Mouse (Mus musculus) stomach, embryonic 14.5 days (tissue): ENCODE results near the gene Trarg1. TPM values are rescaled to one million over a fixed set of nuclear protein-coding genes. Genes with fewer than 3 reads are reported as not detected.

Experiments
- ATAC-seq: fragments of 200-750 bp; cut with Nextera tagmentation; 2 replicates; pipeline ENCODE4 v1.8.0; 2017; ENCODE audit warnings: low read depth, moderate TSS enrichment; ENCODE audit not compliant: insufficient number of reproducible peaks, insufficient read depth, low FRiP score
- H3K27ac ChIP-seq: fragments of 300-500 bp; sonication (generic); 2 replicates; pipeline ENCODE4 v1.5.1; 2014; ENCODE audit warnings: mild to moderate bottlenecking, low read length, moderate library complexity, mixed read lengths
- H3K27me3 ChIP-seq: fragments of 300-500 bp; sonication (generic); 2 replicates; pipeline ENCODE4 v1.6.1; 2014; ENCODE audit warnings: low read length, control low read depth, mixed read lengths; ENCODE audit not compliant: control insufficient read depth, insufficient read depth
- H3K36me3 ChIP-seq: fragments of 300-500 bp; sonication (generic); 2 replicates; pipeline ENCODE4 v1.6.1; 2014; ENCODE audit warnings: mild to moderate bottlenecking, control low read depth, low read length, moderate library complexity, mixed read lengths; ENCODE audit not compliant: control insufficient read depth, insufficient read depth
- H3K4me1 ChIP-seq: fragments of 300-500 bp; sonication (generic); 2 replicates; pipeline ENCODE4 v1.6.1; 2014; ENCODE audit warnings: low read length, control low read depth, mixed read lengths; ENCODE audit not compliant: control insufficient read depth, insufficient read depth
- H3K4me2 ChIP-seq: fragments of 300-500 bp; sonication (generic); replicated peaks from 2 replicates; pipeline ENCODE4 v1.6.1; 2014; ENCODE audit warnings: low read depth, low read length, control low read depth
- H3K4me3 ChIP-seq: fragments of 300-500 bp; sonication (generic); 2 replicates; pipeline ENCODE4 v1.5.1; 2014; ENCODE audit warnings: low read depth, low read length, control low read depth
- H3K9ac ChIP-seq: fragments of 300-500 bp; sonication (generic); replicated peaks from 2 replicates; pipeline ENCODE4 v1.6.1; 2014; ENCODE audit warnings: low read depth, mild to moderate bottlenecking, control low read depth, low read length, moderate library complexity, mixed read lengths
- H3K9me3 ChIP-seq: fragments of 300-500 bp; sonication (generic); 2 replicates; pipeline ENCODE4 v1.6.1; 2016; ENCODE audit warnings: low read depth, low read length, control low read depth; ENCODE audit not compliant: control insufficient read depth
- WGBS: fragments of 180-500 bp; shearing (Covaris S2); extraction: QIAGEN DNeasy Blood & Tissue Kit; methylation state at CpG from one replicate; pipeline ENCODE4 v1.1.7; 2014; 5-methylcytosine and 5-hydroxymethylcytosine counted together
- polyA plus RNA-seq: library from polyadenylated mRNA; unstranded; fragments of >200 nt; fragmentation: Nextera tagmentation; extraction: Ambion mirVana; gene quantifications from 2 replicates; pipeline ENCODE4 v1.2.1, GENCODE M21; 2014

The Trarg1 gene
- polyA plus RNA-seq, 1 experiment from 2014 or later = 0.16 TPM

DNA sequence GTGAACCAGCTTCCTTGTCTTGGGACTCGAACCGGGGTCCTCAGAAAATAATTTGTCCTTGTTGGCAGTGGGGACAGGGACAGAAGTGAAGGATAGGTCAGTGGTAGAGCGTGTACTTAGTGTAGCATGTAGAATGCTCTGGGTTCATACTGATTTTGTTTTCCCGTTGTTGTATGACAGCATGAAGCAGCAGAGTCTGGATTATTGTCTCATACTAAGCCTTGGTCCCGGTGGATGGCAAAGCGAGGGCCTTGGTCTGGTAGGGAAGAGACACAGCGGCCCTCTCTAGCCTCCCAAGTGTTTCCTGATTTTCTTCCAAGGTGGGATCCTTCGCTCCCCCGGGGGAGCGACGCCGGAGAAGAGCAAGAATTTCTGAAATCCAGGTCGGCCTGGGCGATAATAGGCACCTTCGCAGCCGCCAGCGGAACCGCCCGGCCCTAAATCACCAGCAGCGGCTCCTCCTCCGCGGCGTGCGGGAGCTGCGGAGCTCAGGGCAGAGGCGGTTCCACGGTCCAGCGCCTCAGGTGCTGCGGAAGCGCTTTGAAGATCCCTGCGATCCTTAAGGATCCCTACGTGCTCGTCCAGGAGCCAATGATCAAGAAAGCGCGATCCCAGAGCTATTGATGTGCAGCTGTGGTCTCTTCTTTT, 13.5 kb upstream of the Trarg1 start:
- 0 out of 2 replicates have a peak, but pooled peaks cover 4% of the 10 kb centered on the region for H3K4me1 ChIP-seq
- no peak overlapping the region for H3K27ac ChIP-seq
- no peak for ATAC-seq
- 10% methylated on average over 35 of the region's 35 CpGs for WGBS
- peak overlapping the region; percentile 53 for H3K4me2 ChIP-seq
- H3K9ac ChIP-seq = no peak overlapping the region
- peaks cover 7% of the 10 kb centered on the region; the same call in 1 of the 2 replicates for H3K27me3 ChIP-seq
- H3K9me3 ChIP-seq = no peaks in the 10 kb centered on the region
- H3K36me3 ChIP-seq = no peaks in the 10 kb centered on the region
- H3K4me3 ChIP-seq = peak overlapping the region; percentile 25

DNA sequence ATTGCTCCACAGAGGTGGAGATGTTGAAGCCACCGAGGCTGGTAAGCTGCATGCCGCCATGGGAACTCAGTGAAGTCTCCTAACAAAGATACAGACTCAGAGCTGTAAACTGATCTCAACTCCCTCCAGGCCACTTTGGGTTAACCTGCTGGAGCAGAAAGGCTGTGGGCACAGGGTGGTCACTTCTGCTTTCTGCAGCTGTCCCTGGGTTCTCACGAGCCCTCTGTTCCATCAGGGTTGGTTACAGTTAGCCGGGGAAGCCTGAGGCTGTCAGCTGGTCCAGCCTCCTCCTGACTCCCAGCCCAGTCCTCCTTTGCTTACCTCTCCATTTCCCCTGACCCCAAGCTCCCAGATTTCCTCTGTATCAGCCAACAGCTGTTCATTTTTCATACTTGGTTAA, 11.8 kb upstream of the Trarg1 start:
- Histone ChIP-seq H3K27ac (no peak overlapping the region), H3K36me3 (no peaks in the 10 kb centered on the region), H3K9me3 (no peaks in the 10 kb centered on the region), H3K27me3 (peaks cover 19% of the 10 kb centered on the region), H3K9ac (no peak overlapping the region), H3K4me3 (no peak overlapping the region), H3K4me2 (no peak overlapping the region), H3K4me1 (0 out of 2 replicates have a peak, but pooled peaks cover 4% of the 10 kb centered on the region)
- no peak; the same call in 1 of the 2 replicates for ATAC-seq
- WGBS = 35% methylated on average over 4 of the region's 4 CpGs

DNA sequence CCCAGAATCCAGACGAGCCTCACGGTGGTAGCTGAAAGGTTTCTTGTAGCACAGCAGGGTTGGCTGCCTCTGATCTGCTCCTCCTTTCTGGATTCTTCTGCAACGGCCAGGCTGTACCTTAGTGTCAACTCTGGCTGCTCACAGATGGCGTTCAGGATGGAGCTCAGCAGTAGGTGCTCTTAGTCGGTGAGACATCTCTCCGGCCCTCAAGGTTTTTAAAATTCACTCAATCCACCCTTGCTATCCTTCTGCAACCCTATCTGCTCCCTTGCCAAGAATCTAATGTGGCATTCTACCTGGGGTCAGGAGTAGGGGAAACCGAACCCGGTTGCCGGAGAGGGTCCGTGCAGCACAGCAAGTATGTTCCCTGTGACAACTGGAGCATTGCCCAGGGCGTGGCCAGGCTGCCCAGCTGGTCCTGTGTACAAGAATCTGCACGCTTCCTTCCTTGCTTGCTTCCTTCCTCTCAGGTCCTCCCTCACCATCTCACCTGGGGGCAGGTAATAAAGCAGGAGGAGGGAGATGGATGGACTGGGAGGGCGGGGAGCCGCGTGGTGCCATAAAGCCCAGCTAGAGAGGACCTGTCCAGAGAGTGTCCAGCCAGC, 7.6 kb upstream of the Trarg1 start, which contains the start of gene Bhlha9:
Gene Bhlha9 (plus strand): TSS at position 600 of the 605 bp plus-strand sequence.
- no peaks in the 10 kb centered on the region for H3K9me3 ChIP-seq
- peak within 1 kb of the TSS; percentile 24 for H3K4me3 ChIP-seq
- no peak within 1 kb of the TSS for H3K27ac ChIP-seq
- H3K9ac ChIP-seq = no peak within 1 kb of the TSS; the same call in 1 of the 2 replicates
- no peaks in the 10 kb centered on the region for H3K36me3 ChIP-seq
- peak within 1 kb of the TSS; percentile 48 for H3K4me2 ChIP-seq
- no peak for ATAC-seq
- H3K27me3 ChIP-seq = peaks cover 29% of the 10 kb centered on the region
- WGBS = 57% methylated on average over 15 of the region's 15 CpGs
- H3K4me1 ChIP-seq = 0 out of 2 replicates have a peak, but pooled peaks cover 1% of the 10 kb centered on the region

DNA sequence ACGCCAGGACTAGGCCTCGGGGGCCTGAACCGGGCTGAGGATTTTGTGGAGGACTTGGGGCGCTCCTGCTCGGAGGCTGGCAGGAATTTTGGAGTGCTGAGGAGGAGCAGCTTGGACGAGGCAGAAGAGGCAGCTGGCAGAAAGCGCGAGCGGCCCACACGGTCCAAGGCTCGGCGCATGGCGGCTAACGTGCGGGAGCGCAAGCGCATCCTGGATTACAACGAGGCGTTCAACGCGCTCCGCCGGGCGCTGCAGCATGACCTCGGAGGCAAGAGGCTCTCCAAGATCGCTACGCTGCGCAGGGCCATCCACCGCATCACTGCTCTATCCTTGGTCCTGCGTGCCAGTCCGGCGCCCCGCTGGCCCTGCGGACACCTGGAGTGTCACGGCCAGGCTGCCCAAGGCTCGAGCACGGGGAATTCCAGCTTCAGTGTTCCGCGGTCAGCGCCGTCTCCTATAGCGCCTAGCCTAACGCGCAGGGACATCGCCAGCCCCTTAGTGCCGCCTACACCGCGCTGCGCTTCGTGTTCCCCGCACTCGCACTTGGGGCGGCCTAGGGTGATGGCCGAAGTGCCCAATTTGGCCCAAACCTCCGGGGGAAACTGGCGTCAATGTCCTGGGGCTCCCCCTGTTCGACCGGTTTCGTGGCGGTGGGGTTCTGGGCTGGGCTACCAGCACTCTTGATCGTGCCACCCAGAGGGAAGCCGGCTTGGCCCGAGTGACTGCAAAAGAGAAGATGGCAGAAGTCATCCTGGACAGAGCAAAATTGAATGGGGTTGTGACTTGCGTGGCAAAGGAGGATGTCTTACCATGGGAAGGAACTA, 6.8 kb upstream of the Trarg1 start:
- Histone ChIP-seq H3K9ac (no peak overlapping the region; the same call in 1 of the 2 replicates), H3K4me2 (peak overlapping the region; percentile 48), H3K4me1 (no peaks in the 10 kb centered on the region), H3K27me3 (peaks cover 25% of the 10 kb centered on the region), H3K36me3 (no peaks in the 10 kb centered on the region), H3K4me3 (peak overlapping the region; percentile 24), H3K27ac (no peak overlapping the region), H3K9me3 (no peaks in the 10 kb centered on the region)
- WGBS = 4% methylated on average over 63 of the region's 64 CpGs
- ATAC-seq = no peak

DNA sequence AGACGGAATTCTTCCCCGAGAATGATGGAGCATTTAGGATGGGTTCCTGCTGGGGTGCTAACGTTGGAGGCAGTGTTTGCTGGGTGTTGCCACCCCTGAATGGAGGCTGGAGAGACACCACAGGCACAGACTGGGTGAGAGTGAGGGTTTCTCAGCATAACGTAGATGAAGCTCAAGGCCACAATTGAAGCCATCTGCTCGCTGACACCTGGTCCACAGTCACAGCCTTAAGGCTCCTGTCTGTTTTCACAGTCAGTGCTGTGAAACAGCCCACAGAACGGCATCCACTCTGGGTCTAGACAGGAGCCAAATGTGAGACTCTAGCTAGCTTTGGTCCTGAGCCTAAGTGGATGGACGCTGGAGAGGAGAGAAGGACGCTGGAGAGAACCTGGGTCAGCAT, 5.4 kb upstream of the Trarg1 start:
- H3K27ac ChIP-seq = no peak overlapping the region
- H3K4me1 ChIP-seq = no peaks in the 10 kb centered on the region
- H3K27me3 ChIP-seq = peaks cover 25% of the 10 kb centered on the region
- WGBS = 54% methylated on average over 8 of the region's 8 CpGs
- ATAC-seq = no peak
- no peaks in the 10 kb centered on the region for H3K9me3 ChIP-seq
- H3K36me3 ChIP-seq = no peaks in the 10 kb centered on the region
- no peak overlapping the region for H3K4me2 ChIP-seq
- H3K9ac ChIP-seq = no peak overlapping the region
- H3K4me3 ChIP-seq = no peak overlapping the region

DNA sequence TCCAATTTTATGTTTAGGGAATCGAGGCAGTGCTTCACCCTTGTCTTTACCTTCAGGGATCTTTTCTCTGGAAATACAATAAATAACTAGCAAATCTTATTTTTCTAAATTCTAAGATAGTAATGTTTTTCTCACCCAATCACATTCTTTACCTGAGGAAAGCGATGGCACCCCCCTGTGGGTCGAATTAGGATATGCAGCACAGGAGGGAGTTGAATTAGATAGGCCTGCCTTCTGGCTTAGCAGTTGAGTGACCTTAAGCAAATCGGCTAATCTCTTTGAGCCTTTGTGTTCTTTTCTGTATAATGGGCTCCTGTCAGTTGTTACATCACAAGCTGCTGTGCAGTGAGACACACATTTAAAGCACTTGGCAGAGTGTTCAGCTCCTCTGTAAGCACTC, 4.9 kb upstream of the Trarg1 start:
- WGBS = 33% methylated on average over 4 of the region's 4 CpGs
- H3K9me3 ChIP-seq = no peaks in the 10 kb centered on the region
- no peak overlapping the region for H3K9ac ChIP-seq
- H3K4me2 ChIP-seq = no peak overlapping the region
- H3K27me3 ChIP-seq = peaks cover 25% of the 10 kb centered on the region
- H3K36me3 ChIP-seq = no peaks in the 10 kb centered on the region
- H3K4me1 ChIP-seq = no peaks in the 10 kb centered on the region
- no peak overlapping the region for H3K27ac ChIP-seq
- ATAC-seq = no peak
- no peak overlapping the region for H3K4me3 ChIP-seq

DNA sequence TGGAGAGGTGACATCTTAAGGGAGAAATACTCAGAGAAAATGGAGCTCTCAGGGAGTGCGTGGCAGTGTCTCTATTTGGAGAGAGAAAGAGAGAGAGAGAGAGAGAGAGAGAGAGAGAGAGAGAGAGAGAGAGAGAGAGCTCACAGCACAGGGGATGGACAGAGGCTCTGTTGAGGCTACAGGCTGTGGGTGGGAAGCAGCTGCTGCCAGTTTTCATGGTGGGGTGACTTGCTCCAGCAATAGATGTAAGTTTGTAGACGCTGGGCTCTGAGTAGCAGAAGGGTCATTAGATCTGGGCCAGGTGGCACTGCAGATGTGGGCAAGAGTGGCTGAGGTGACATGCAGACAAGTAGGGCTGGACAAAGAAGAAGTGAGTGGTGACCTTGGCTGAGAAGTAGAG, 6.0 kb downstream of the Trarg1 start:
- no peaks in the 10 kb centered on the region for H3K4me1 ChIP-seq
- no peak overlapping the region for H3K27ac ChIP-seq
- ATAC-seq = no peak
- H3K36me3 ChIP-seq = no peaks in the 10 kb centered on the region
- no peak overlapping the region for H3K4me2 ChIP-seq
- no peaks in the 10 kb centered on the region for H3K9me3 ChIP-seq
- 60% methylated on average over 2 of the region's 2 CpGs for WGBS
- no peak overlapping the region for H3K9ac ChIP-seq
- no peaks in the 10 kb centered on the region for H3K27me3 ChIP-seq
- no peak overlapping the region for H3K4me3 ChIP-seq

DNA sequence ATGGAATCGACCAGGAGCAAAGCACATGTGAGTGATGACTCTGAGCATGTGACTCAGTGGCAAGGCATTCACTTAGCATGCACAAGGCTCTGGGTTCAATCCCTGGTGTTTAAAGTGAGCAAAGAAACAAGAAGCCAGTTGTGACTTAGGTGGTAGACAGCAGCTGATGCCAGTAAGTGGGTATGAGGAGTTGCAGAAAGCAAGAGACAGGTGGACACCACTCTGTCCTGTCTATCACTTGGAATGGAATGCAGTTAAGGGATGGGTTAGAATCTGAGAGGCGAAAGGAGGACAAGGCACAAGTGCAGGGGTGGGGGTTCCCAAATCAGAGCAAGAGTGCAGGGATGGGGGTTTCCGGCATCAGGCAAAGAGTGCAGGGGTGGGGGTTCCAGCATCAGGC, 12.5 kb downstream of the Trarg1 start:
- Histone ChIP-seq H3K4me2 (no peak overlapping the region), H3K4me3 (no peak overlapping the region), H3K9me3 (no peaks in the 10 kb centered on the region), H3K9ac (no peak overlapping the region), H3K4me1 (no peaks in the 10 kb centered on the region), H3K36me3 (no peaks in the 10 kb centered on the region), H3K27me3 (no peaks in the 10 kb centered on the region), H3K27ac (no peak overlapping the region)
- WGBS = 75% methylated on average over 3 of the region's 3 CpGs
- ATAC-seq = no peak
